Mouse (Mus musculus): ENCODE measurements around the gene Ccdc85c.

The Ccdc85c gene

DNA sequence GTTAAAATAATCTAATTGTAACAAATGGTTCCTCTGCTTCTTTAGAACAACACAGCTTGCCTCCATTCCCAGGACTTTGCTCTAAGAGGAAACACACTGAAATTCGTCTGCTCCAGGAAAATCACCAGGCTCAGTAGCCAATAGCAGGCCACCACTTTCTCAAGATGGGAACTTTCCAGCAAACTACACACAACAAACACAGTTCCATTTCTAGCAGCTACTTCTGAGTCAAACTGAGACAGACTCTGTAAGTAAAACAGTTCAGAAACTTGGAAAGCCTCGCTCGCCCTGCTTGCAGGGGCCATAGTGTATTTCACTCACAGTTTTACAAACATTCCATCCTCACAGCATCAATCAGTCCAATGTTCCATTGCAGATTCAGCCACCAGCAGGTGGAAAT lies 98.9 kb downstream of the Ccdc85c start:
- DNase-seq (ENCODE audit: low spot score) = no peak

DNA sequence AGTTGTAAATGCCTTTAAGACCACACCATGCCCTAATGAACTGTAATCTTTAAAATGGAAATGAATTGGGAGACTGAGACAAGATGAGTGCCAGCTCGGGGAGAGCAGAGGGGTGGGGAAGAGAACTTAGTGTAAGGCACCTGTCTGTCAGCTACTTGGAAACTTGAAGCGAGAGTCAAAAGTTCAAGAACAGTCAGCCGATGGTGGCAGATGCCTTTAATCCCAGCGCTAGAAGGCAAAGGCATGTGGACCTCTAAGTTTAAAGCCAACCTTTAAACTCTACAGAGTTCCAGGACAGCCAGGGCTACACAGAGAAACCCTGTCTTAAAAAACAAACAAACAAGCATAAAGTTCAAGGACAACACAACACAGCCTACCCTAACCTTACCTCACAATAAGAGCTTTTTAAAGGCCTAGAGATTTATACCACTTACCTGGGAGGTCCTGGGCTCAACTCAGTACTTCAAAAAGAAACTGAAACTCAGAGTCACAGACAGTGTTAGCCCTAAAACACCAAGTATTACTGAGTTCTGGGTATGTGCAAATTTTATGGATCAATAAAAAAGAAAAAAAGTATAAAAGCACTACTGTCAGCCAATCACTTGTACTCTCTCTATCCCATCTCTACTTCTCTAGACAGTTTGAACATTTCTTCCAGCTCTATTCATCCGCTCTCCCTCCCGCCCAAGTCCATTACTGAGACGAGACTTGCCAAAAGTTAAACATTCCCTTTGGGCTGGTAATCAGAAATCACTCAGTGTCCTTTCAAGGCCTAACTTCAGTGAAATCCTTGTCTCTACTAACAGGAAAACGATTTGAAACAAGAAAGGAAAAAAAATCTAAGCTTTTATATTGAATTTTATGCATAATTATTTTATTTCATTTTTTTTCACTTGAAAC lies 100.4 kb downstream of the Ccdc85c start:
- DNase-seq (ENCODE audit: low spot score) = no peak

DNA sequence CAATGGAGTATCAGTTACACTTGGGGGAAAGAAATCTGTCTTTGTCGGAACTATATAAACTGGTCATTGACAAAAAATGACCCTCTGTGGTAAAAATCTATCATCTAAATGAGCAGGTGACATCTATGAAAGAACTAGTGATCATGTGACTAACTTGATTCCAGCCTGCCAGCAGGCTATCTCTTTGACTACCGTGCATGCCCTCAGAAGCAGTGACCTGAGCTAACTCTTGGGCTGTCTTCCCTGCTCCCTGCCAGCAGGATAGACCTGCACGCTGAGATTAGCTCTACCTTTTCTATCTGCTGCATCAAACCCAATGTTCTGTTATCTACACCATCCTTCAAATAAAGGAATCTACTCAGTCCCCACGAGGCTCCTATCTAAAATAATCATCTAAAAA lies 102.6 kb downstream of the Ccdc85c start:
- no peak for DNase-seq (ENCODE audit: low spot score)

DNA sequence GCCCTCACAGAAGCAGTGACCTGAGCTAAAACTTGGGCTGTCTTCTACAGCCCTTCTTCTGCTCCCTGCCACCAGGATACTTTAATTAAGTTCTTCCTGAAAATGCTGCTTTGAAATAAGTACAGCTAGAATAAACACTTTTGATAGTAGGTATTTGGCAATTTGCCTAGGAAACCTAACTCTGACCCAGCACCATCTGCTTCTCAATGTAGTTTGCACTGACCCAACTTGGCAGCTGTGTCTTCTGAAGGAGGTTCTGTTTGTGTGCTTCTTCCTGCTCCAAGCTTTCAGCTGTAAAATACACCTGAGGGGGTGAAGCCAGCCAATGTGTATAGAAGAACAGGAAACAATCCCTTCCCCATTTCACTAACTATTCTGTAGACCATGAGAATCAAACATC lies 103.9 kb downstream of the Ccdc85c start:
- no peak for DNase-seq (ENCODE audit: low spot score)

DNA sequence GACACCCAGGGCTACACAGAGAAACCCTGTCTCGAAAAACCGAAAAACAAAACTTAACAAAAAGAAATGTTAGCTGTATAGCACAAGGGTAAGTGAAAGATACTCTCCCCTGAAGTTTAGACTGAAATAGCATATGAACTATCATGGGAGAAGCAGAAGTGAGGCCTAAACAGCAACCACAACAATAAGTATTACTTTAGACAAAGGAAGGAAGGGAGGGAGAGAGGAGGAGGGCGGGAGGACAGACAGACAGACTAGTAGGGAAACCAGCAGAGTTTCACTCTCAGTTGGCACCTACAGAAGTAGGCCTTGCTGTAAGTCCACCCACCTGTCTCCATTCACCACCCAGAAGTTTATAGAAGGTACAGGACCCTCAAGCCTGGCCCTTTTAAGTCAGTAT lies 104.8 kb downstream of the Ccdc85c start:
- DNase-seq (ENCODE audit: low spot score) = no peak

DNA sequence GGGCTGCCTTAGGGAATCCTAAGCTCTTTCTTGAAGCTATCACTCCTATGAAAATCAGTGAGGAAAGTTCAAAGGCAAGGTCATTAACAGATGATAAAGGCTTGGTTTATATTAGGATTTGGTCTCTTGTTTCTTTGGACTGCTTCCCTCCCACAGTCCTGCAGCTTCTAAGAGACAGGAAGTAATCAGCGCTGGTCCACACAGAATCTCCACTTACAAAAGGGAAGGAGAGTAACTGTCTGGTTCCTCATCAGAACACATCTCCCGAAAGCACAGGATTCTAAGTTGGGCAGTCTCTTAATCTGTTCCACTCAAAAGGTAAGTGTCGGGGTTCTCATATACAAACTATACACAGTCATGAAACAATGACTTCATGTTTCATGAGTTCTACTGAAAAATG lies 106.3 kb downstream of the Ccdc85c start:
- no peak for DNase-seq (ENCODE audit: low spot score)

DNA sequence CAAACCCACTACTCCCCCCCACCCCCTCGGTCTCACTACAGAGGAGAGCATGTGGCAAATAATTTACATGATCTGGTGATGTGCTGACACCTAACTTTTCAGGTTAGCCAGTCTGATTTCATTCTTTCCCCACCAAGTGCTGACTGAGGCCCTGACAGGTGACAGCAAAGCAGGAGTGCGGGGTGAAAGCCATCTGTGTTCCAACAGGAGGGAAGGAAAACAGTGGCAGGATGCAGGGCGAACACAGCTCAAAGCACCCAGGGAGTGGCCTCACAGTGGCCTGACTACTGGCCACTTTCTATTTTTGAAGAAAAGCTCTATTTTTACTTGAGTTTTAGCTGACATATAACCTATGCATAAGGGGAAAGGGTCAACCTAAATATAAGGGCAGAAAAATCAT lies 111.5 kb downstream of the Ccdc85c start:
- DNase-seq (ENCODE audit: low spot score) = no peak

DNA sequence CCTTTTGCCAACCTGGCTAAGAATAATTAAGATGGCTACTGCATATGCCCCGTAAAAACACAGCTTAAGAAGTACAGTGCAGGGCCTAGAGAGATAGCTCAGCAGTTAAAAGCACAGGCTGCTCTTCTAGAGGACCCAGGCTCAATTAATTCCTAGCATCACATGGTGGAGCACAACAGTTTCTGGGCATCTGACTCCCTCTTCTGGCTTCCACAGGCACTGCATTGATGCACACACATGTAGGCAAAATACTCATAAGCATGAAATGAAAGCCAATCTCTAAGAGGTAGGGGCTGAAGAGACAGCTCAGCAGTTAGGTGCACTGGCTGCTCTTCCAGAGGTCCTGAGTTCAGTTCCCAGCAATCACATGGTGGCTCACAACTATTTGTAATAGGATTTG lies 113.2 kb downstream of the Ccdc85c start:
- no peak for DNase-seq (ENCODE audit: low spot score)

DNA sequence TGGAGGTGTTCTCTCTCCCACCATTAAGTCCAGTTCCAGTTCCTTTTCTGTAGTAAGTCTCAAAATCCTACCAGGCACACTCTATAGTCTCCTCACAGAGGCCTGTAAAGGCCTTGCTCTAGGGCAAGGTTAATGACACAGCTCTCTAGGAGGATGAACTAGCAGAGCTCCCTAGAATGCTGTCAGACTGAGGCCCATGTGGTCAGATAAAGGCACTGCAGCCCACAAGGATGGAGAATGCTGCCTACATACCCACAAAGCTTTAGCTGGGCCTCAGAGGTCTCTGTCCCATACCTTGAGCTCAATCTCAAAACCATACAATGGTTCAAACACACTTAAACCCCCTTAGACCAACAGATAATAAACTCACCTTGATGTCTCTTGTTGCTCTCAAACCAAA lies 115.4 kb downstream of the Ccdc85c start:
- DNase-seq (ENCODE audit: low spot score) = no peak
